Mouse (Mus musculus) heart, embryonic 11.5 days (tissue): ENCODE results near the gene Gm614. TPM values are rescaled to one million over a fixed set of nuclear protein-coding genes. Genes with fewer than 3 reads are reported as not detected.
A peak's percentile ranks its signal among the peaks of the same experiment; 100 is the strongest.

Experiments used
- ATAC-seq: fragments of 200-750 bp; cut with Nextera tagmentation; replicated peaks from 2 replicates; pipeline ENCODE4 v1.8.0; 2017; ENCODE audit warnings: moderate library complexity; ENCODE audit not compliant: insufficient number of reproducible peaks, low FRiP score, low TSS enrichment
- H3K27ac ChIP-seq: fragments of 300-500 bp; sonication (generic); 2 replicates; pipeline ENCODE4 v1.5.1; 2014; ENCODE audit warnings: mild to moderate bottlenecking, low read depth, low read length
- H3K27me3 ChIP-seq: fragments of 300-500 bp; sonication (generic); 2 replicates; pipeline ENCODE4 v1.6.1; 2014; ENCODE audit warnings: mild to moderate bottlenecking, low read length, mixed read lengths; ENCODE audit not compliant: control insufficient read depth, insufficient read depth
- H3K36me3 ChIP-seq: fragments of 300-500 bp; sonication (generic); 2 replicates; pipeline ENCODE4 v1.6.1; 2014; ENCODE audit warnings: mild to moderate bottlenecking, low read length, moderate library complexity, mixed read lengths; ENCODE audit not compliant: control insufficient read depth, insufficient read depth
- H3K4me1 ChIP-seq: fragments of 300-500 bp; sonication (generic); 2 replicates; pipeline ENCODE4 v1.6.1; 2014; ENCODE audit warnings: low read length; ENCODE audit not compliant: control insufficient read depth, insufficient read depth
- H3K4me2 ChIP-seq: fragments of 300-500 bp; sonication (generic); 2 replicates; pipeline ENCODE4 v1.6.1; 2014; ENCODE audit warnings: mild to moderate bottlenecking, moderate library complexity
- H3K4me3 ChIP-seq: fragments of 300-500 bp; sonication (generic); 2 replicates; pipeline ENCODE4 v1.5.1; 2014; ENCODE audit warnings: low read depth, low read length
- H3K9ac ChIP-seq: fragments of 300-500 bp; sonication (generic); 2 replicates; pipeline ENCODE4 v1.6.1; 2014; ENCODE audit warnings: mild to moderate bottlenecking, low read depth, low read length, moderate library complexity
- H3K9me3 ChIP-seq: fragments of 300-500 bp; sonication (generic); replicated peaks from 2 replicates; pipeline ENCODE4 v1.6.1; 2016; ENCODE audit warnings: low read length; ENCODE audit not compliant: control insufficient read depth
- WGBS: fragments of 180-500 bp; shearing (Covaris S2); extraction: QIAGEN DNeasy Blood & Tissue Kit; methylation state at CpG from one replicate; pipeline ENCODE4 v1.1.7; 2014; ENCODE audit not compliant: insufficient replicate concordance; 5-methylcytosine and 5-hydroxymethylcytosine counted together
- polyA plus RNA-seq: library from polyadenylated mRNA; unstranded; fragments of >200 nt; fragmentation: Nextera tagmentation; extraction: Ambion mirVana; gene quantifications from 2 replicates; pipeline ENCODE4 v1.2.1, GENCODE M21; 2014

Gene Gm614
- polyA plus RNA-seq, 1 experiment from 2014 or later: not detected

DNA sequence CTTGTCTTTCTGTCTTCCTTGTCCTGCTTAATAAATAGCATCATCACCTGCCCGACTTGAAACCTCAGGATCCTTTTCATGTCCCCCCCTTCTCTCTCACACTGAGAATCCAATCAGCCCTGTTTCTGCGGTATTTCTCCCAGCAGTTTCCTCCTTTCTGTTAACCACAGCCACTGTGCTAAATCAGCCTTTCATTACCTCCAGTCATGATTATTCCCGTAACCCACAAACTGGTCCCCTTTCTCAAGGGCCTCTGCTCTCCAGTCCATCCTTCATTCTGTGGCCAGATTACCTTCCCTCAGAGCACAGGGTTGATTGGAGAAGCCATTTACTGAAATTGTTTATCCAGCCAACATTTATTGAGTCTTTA lies 4.9 kb upstream of the Gm614 start, which contains the start of gene Gm20489:
Gm20489 (minus strand) TSS at position 269 of the 370 bp plus-strand sequence.
- no peak within 1 kb of the TSS for H3K4me3 ChIP-seq
- 0 out of 2 replicates have a peak within 1 kb of the TSS, but pooled peaks have one; percentile 3 for H3K4me2 ChIP-seq
- no peak within 1 kb of the TSS for H3K27ac ChIP-seq
- 52% methylated on average over 3 of the region's 3 CpGs for WGBS
- H3K27me3 ChIP-seq: no peaks in the 10 kb centered on the region; the same call in 1 of the 2 replicates
- H3K9me3 ChIP-seq: no peaks in the 10 kb centered on the region
- no peak for ATAC-seq
- H3K9ac ChIP-seq: no peak within 1 kb of the TSS
- H3K36me3 ChIP-seq: no peaks in the 10 kb centered on the region
- no peaks in the 10 kb centered on the region for H3K4me1 ChIP-seq

- H3K4me2 ChIP-seq: 0 out of 2 replicates have a peak within 1 kb of the TSS, but pooled peaks have one; percentile 3
- no peak within 1 kb of the TSS for H3K27ac ChIP-seq
- 51% methylated on average over 5 of the region's 5 CpGs for WGBS
- H3K9me3 ChIP-seq: no peaks in the 10 kb centered on the region
- H3K4me1 ChIP-seq: no peaks in the 10 kb centered on the region
- no peak within 1 kb of the TSS for H3K4me3 ChIP-seq
- no peaks in the 10 kb centered on the region; the same call in 1 of the 2 replicates for H3K27me3 ChIP-seq
- H3K9ac ChIP-seq: no peak within 1 kb of the TSS
- no peaks in the 10 kb centered on the region for H3K36me3 ChIP-seq
- no peak for ATAC-seq
Observed at GRCm38 (mm10) chrX:101268025-101268754, 4.4 kb upstream of the Gm614 start, which contains the start of gene Il2rg. TSS of gene Il2rg (minus strand) at chrX:101268255.

GRCm38 (mm10) chrX:101266631-101267030 lies 2.8 kb upstream of the Gm614 start:
- WGBS: 89% methylated on average over 6 of the region's 6 CpGs
- no peaks in the 10 kb centered on the region; the same call in 1 of the 2 replicates for H3K27me3 ChIP-seq
- H3K27ac ChIP-seq: no peak overlapping the region
- H3K4me2 ChIP-seq: no peak overlapping the region
- no peak overlapping the region for H3K4me3 ChIP-seq
- no peak for ATAC-seq
- no peaks in the 10 kb centered on the region for H3K4me1 ChIP-seq
- H3K9ac ChIP-seq: no peak overlapping the region
- no peaks in the 10 kb centered on the region for H3K36me3 ChIP-seq
- no peaks in the 10 kb centered on the region for H3K9me3 ChIP-seq

- Histone ChIP-seq H3K27me3 (no peaks in the 10 kb centered on the region), H3K4me1 (peaks cover 9% of the 10 kb centered on the region), H3K9me3 (no peaks in the 10 kb centered on the region), H3K4me2 (no peak overlapping the region; the same call in 1 of the 2 replicates), H3K4me3 (no peak overlapping the region), H3K36me3 (no peaks in the 10 kb centered on the region), H3K9ac (no peak overlapping the region), H3K27ac (peak overlapping the region; percentile 74)
- 19% methylated on average over 10 of the region's 13 CpGs for WGBS
- ATAC-seq: peak; percentile 60
Observed at GRCm38 (mm10) chrX:101260441-101261325, 3.1 kb downstream of the Gm614 start.

DNA sequence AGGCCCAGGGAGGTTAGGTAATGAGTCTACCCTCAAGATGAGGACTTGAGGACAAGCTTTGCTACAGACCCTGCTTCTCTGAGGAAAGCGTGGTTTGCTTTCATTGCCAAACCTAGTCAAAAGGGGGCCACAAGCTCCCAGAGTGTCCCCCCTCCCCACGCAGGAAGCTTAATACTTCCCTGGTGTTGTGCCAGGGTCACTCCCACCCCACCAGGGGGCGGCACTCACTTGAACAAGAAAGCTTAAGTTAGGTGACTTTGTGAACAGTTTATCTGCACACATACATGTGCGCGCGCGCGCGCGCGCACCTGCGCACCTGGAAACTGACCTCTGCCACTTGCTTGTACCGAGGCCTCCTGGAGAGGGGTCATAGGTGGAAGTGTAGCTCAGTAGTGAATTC lies 7.2 kb downstream of the Gm614 start:
- ATAC-seq: no peak
- H3K4me2 ChIP-seq: peak overlapping the region; percentile 69
- H3K9ac ChIP-seq: no peak overlapping the region
- peaks cover 9% of the 10 kb centered on the region for H3K4me1 ChIP-seq
- no peak overlapping the region for H3K27ac ChIP-seq
- H3K36me3 ChIP-seq: no peaks in the 10 kb centered on the region
- no peaks in the 10 kb centered on the region for H3K9me3 ChIP-seq
- H3K27me3 ChIP-seq: 0 out of 2 replicates have a peak, but pooled peaks cover 3% of the 10 kb centered on the region
- WGBS: 69% methylated on average over 13 of the region's 13 CpGs
- H3K4me3 ChIP-seq: 0 out of 2 replicates have a peak overlapping the region, but pooled peaks have one; percentile 65

DNA sequence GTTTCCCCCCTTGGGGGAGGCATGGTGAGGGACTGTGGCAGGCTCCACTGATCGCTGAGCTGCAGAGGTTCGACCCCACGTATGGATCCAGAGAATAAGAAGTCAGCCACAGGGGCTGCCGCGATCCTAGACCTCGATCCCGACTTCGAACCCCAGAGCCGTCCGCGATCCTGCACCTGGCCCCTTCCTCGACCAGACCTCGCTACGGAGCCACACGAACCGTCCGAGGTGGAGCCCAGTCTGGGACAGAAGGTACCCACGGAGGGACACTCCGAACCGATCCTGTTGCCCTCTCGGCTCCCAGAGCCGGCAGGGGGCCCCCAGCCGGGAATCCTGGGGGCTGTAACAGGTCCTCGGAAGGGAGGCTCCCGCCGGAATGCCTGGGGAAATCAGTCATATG lies 9.1 kb downstream of the Gm614 start:
- Histone ChIP-seq H3K36me3 (no peaks in the 10 kb centered on the region), H3K4me1 (peaks cover 5% of the 10 kb centered on the region; the same call in 1 of the 2 replicates), H3K4me2 (peak overlapping the region; percentile 69), H3K4me3 (peak overlapping the region; percentile 65), H3K9ac (peak overlapping the region; percentile 67), H3K27ac (peak overlapping the region; percentile 57; the same call in 1 of the 2 replicates), H3K27me3 (0 out of 2 replicates have a peak, but pooled peaks cover 3% of the 10 kb centered on the region), H3K9me3 (no peaks in the 10 kb centered on the region)
- WGBS: 19% methylated on average over 26 of the region's 26 CpGs
- peak; percentile 16; the same call in 1 of the 2 replicates for ATAC-seq

- Histone ChIP-seq H3K4me1 (peaks cover 5% of the 10 kb centered on the region; the same call in 1 of the 2 replicates), H3K9ac (peak within 1 kb of the TSS; percentile 67), H3K9me3 (no peaks in the 10 kb centered on the region), H3K27ac (peak within 1 kb of the TSS; percentile 57; the same call in 1 of the 2 replicates), H3K4me2 (peak within 1 kb of the TSS; percentile 69), H3K36me3 (no peaks in the 10 kb centered on the region), H3K27me3 (0 out of 2 replicates have a peak, but pooled peaks cover 3% of the 10 kb centered on the region), H3K4me3 (peak within 1 kb of the TSS; percentile 65)
- ATAC-seq: peak; percentile 82
- WGBS: 12% methylated on average over 47 of the region's 47 CpGs
Observed at GRCm38 (mm10) chrX:101253952-101254729, 9.7 kb downstream of the Gm614 start, which contains the start of gene Foxo4. TSS of gene Foxo4 (plus strand) at chrX:101254528.
